Mouse (Mus musculus): Measurements from ENCODE around the gene Sec16b. TPM values are rescaled to one million over a fixed set of nuclear protein-coding genes. Genes with fewer than 3 reads are reported as not detected.
A peak's percentile ranks its signal among the peaks of the same experiment; 100 is the strongest.

Gene Sec16b
- polyA plus RNA-seq, 1 experiment from 2014 or later = 1.8 TPM

DNA sequence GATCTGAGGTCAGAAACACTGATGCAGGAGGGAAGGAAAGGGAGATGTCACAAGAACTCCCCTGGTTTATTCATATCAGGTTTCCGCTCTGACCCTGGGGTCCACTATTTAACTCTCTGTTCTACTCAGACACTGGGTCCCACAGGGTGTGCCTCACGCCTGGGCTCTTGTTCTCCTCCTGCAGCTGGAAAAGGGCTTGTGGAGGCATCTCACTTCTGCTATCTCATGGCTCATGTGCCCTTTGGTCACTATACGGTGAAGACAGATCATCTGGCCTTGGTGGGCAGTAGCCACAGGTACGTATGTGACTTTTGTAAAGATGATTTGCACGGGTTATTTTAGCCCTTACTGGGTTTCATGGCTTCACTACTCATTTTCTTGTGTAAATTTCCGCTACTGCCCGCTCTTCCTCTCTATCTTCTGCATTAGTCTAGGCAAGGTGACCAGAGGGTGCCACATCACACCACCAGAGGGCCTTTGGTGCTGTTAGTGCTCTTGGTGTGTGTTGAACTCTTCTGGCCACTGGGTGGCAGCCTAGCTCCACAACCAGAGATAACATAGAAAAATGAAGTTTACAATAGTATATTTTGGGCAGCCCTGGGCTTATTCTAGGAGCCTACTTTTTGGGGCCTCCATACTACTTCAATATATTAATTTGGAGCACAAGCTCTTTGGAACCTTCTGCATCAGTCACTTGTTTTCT lies 46.4 kb downstream of the Sec16b start:
- peak; percentile 53 for ATAC-seq (replicated peaks; ENCODE audit: low FRiP score, low read depth)

DNA sequence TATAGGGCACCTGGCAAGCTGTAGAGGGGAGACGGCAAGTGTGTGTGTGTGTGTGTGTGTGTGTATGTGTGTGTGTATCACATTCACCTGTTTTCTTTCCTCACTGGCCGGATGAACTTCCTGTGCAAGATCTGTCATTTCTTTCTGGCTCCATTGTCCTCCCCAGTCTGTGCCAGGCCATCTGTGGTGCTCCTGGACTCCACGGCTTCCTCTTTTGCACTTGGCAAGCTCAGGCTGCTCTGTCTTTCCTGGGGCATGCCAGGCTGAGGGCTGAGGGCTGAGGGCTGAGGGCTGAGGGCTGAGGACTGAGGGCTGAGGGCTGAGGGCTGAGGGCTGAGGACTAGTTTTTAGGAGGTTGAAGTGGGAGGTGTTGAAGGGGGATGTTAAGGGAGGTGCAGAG lies 47.6 kb downstream of the Sec16b start:
- TF ChIP-seq CTCF (IDR thresholded peaks at IDR 0.05; ENCODE audit: low read depth) = no peak
- no peaks in the 10 kb centered on the region for H3K27me3 ChIP-seq (ENCODE audit: insufficient read depth, low read length)
- no peaks in the 10 kb centered on the region for H3K9me3 ChIP-seq (replicated peaks; ENCODE audit: low read length)
- no peaks in the 10 kb centered on the region for H3K36me3 ChIP-seq (ENCODE audit: insufficient read depth, low read length)
- no peak overlapping the region for H3K9ac ChIP-seq (ENCODE audit: low read depth, low read length)
- H3K4me2 ChIP-seq (ENCODE audit: low read length) = peak overlapping the region; percentile 53; the same call in 1 of the 2 replicates
- DNase-seq (ENCODE audit: low spot score) = no peak
- ATAC-seq (replicated peaks; ENCODE audit: low FRiP score, low read depth) = no peak
- H3K27ac ChIP-seq = no peak overlapping the region
- no peaks in the 10 kb centered on the region for H3K4me1 ChIP-seq (replicated peaks; ENCODE audit: insufficient read depth, low read length)
- no peak overlapping the region for H3K4me3 ChIP-seq (replicated peaks; ENCODE audit: low read depth, low read length)
- 67% methylated on average over 3 of the region's 3 CpGs for WGBS

More for the DNA sequence above, 46.4 kb downstream of the Sec16b start:
- Histone ChIP-seq H3K9ac (ENCODE audit: low read depth, low read length) (no peak overlapping the region), H3K4me3 (replicated peaks; ENCODE audit: low read depth, low read length) (no peak overlapping the region), H3K27me3 (ENCODE audit: insufficient read depth, low read length) (no peaks in the 10 kb centered on the region), H3K27ac (no peak overlapping the region), H3K4me1 (replicated peaks; ENCODE audit: insufficient read depth, low read length) (no peaks in the 10 kb centered on the region), H3K4me2 (ENCODE audit: low read length) (no peak overlapping the region), H3K9me3 (replicated peaks; ENCODE audit: low read length) (no peaks in the 10 kb centered on the region), H3K36me3 (ENCODE audit: insufficient read depth, low read length) (no peaks in the 10 kb centered on the region)
- TF ChIP-seq CTCF (IDR thresholded peaks at IDR 0.05; ENCODE audit: low read depth) = peak; percentile 99
- 54% methylated on average over 7 of the region's 7 CpGs for WGBS
- peak; percentile 90 for DNase-seq (ENCODE audit: low spot score)

DNA sequence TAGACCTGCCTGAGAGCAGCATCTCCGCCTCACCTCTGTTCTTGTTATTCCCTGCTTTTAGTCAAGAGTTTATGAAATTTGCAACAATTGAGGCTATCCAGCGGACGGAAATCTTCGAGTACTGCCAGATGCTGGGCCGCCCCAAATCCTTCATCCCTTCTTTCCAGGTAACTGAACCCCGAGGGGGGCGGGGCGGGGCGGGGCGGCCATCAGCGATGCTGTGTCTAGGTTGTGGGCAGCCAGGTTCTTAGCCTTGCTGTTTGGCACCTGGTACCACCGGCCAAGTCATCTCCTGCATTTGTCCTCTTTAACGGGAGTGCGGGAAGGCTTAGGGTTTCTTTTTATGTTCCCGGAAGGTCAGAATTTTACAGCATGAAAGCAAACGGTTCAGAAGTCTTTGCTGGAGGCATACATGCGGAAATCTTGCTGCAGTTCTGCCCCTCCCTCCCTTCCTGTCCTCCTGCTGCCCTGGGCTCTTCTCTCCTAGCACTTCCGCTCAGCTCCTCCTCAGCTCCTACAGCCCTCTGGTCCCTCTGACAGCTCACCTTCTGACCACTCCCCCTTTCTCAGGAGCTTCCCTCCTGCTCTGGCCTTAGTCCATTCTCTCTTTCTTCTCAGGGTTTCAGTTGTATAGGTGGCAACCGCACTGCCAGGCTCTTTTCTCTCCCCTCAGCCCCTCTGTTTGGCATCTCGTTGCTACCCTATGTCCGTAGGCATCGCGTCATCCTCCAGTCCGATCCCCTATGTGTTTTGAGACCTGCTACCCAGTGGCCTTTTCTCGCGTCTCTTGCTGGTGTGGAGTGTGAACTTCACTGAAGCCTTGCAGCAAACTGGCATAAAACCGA lies 48.4 kb downstream of the Sec16b start:
- DNase-seq (ENCODE audit: low spot score) (peak; percentile 49), ATAC-seq (replicated peaks; ENCODE audit: low FRiP score, low read depth) (no peak)
- peak overlapping the region; percentile 53 for H3K4me2 ChIP-seq (ENCODE audit: low read length)
- H3K4me3 ChIP-seq (replicated peaks; ENCODE audit: low read depth, low read length) = peak overlapping the region; percentile 9; the same call in 1 of the 2 replicates
- no peak overlapping the region for H3K27ac ChIP-seq
- no peaks in the 10 kb centered on the region for H3K9me3 ChIP-seq (replicated peaks; ENCODE audit: low read length)
- WGBS = 21% methylated on average over 27 of the region's 27 CpGs
- H3K9ac ChIP-seq (ENCODE audit: low read depth, low read length) = no peak overlapping the region
- no peaks in the 10 kb centered on the region for H3K4me1 ChIP-seq (replicated peaks; ENCODE audit: insufficient read depth, low read length)
- H3K27me3 ChIP-seq (ENCODE audit: insufficient read depth, low read length) = no peaks in the 10 kb centered on the region
- no peak for TF ChIP-seq CTCF (IDR thresholded peaks at IDR 0.05; ENCODE audit: low read depth)
- no peaks in the 10 kb centered on the region for H3K36me3 ChIP-seq (ENCODE audit: insufficient read depth, low read length)

DNA sequence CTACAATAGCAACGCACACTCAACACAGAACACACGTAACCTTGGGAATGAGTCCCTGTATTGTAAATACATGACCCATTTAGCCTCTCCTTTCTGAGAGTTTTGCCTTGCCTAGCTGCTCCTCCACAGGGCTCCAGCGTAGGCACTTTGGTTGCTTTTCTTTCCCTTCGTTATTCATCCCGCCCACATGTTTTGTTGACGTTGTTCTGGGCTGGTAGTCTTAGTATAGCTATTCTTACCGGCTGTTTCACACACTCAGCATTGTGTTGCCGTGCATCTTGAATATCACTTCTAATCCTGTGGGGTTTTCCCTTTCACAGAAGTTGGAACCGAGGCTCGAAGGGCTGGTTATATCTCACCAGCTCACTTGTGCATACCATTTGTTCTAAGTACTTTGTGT lies 49.2 kb downstream of the Sec16b start:
- no peak overlapping the region for H3K9ac ChIP-seq (ENCODE audit: low read depth, low read length)
- H3K27ac ChIP-seq = no peak overlapping the region
- H3K27me3 ChIP-seq (ENCODE audit: insufficient read depth, low read length) = no peaks in the 10 kb centered on the region
- no peak overlapping the region for H3K4me2 ChIP-seq (ENCODE audit: low read length)
- no peak overlapping the region for H3K4me3 ChIP-seq (replicated peaks; ENCODE audit: low read depth, low read length)
- DNase-seq (ENCODE audit: low spot score) (no peak), ATAC-seq (replicated peaks; ENCODE audit: low FRiP score, low read depth) (no peak)
- H3K4me1 ChIP-seq (replicated peaks; ENCODE audit: insufficient read depth, low read length) = no peaks in the 10 kb centered on the region
- H3K9me3 ChIP-seq (replicated peaks; ENCODE audit: low read length) = no peaks in the 10 kb centered on the region
- whole genome bisulfite sequencing = 58% methylated on average over 10 of the region's 10 CpGs
- TF ChIP-seq CTCF (IDR thresholded peaks at IDR 0.05; ENCODE audit: low read depth) = no peak
- H3K36me3 ChIP-seq (ENCODE audit: insufficient read depth, low read length) = no peaks in the 10 kb centered on the region

DNA sequence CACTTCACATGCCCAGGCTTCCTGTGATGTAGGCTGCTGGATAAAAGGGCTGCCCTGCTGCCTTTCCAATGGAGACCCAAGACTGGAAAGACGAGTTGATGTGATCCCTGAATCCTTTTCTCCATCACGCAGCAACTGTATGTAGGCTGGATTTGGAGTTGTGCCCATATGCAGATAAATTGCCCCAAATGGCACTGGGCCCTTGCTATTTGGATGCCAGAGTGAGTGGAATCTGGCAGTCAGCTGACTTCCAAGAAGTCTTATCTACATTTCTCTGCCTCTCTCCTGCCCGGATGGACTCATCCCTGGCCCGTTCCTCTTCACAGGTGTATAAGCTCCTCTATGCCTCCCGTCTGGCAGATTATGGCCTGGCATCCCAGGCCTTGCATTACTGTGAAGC lies 49.9 kb downstream of the Sec16b start:
- H3K4me1 ChIP-seq (replicated peaks; ENCODE audit: insufficient read depth, low read length) = no peaks in the 10 kb centered on the region
- no peaks in the 10 kb centered on the region for H3K36me3 ChIP-seq (ENCODE audit: insufficient read depth, low read length)
- DNase-seq (ENCODE audit: low spot score) = no peak
- WGBS = 78% methylated on average over 5 of the region's 5 CpGs
- H3K27me3 ChIP-seq (ENCODE audit: insufficient read depth, low read length) = no peaks in the 10 kb centered on the region
- no peak overlapping the region for H3K4me3 ChIP-seq (replicated peaks; ENCODE audit: low read depth, low read length)
- no peak overlapping the region for H3K4me2 ChIP-seq (ENCODE audit: low read length)
- no peak overlapping the region for H3K27ac ChIP-seq
- no peak for TF ChIP-seq CTCF (IDR thresholded peaks at IDR 0.05; ENCODE audit: low read depth)
- ATAC-seq (replicated peaks; ENCODE audit: low FRiP score, low read depth) = no peak
- no peak overlapping the region for H3K9ac ChIP-seq (ENCODE audit: low read depth, low read length)
- H3K9me3 ChIP-seq (replicated peaks; ENCODE audit: low read length) = no peaks in the 10 kb centered on the region

DNA sequence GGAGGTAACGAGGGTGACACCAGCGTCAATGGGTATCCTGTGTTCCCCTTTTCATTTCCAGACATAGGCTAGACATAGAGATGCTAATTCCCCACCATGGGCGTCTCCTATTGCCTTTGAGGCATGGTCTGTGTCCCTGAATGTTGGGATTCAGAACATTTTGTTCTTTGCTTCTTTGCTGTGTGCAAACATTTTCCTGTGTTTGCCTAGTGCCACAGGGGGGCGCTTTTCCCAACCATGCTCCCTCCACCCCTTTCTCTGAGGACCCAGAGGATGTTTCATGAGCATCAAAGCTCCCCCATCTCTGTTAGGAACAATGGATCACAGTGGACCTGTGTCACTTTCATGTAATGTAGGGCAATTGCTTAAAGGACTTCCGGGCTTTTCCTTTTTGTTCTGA lies 51.6 kb downstream of the Sec16b start:
- Histone ChIP-seq H3K9me3 (replicated peaks; ENCODE audit: low read length) (no peaks in the 10 kb centered on the region), H3K4me3 (replicated peaks; ENCODE audit: low read depth, low read length) (no peak overlapping the region), H3K27me3 (ENCODE audit: insufficient read depth, low read length) (no peaks in the 10 kb centered on the region), H3K27ac (no peak overlapping the region), H3K36me3 (ENCODE audit: insufficient read depth, low read length) (no peaks in the 10 kb centered on the region), H3K4me1 (replicated peaks; ENCODE audit: insufficient read depth, low read length) (no peaks in the 10 kb centered on the region), H3K9ac (ENCODE audit: low read depth, low read length) (no peak overlapping the region), H3K4me2 (ENCODE audit: low read length) (no peak overlapping the region)
- DNase-seq (ENCODE audit: low spot score) = no peak
- TF ChIP-seq CTCF (IDR thresholded peaks at IDR 0.05; ENCODE audit: low read depth) = peak; percentile 26; the same call in 1 of the 2 replicates
- no peak for ATAC-seq (replicated peaks; ENCODE audit: low FRiP score, low read depth)
- WGBS = 64% methylated on average over 5 of the region's 5 CpGs

All from kidney, postnatal 0 days (tissue).